Mouse (Mus musculus): ENCODE data around the gene Clnk.

- TF ChIP-seq CTCF (IDR thresholded peaks at IDR 0.05; ENCODE audit: borderline replicate concordance, insufficient read depth, low read length) (no peak), POLR2A (IDR thresholded peaks at IDR 0.05; ENCODE audit: low read depth, low read length) (no peak)
These were observed 5.4 kb upstream of the Clnk start for GRCm38 (mm10) chr5:38881728-38882620.

All from embryonic fibroblast, embryonic 13.5 days (primary cell).